Mouse (Mus musculus): ENCODE data around the gene Zzz3.
"Not testable (repeated sequence)": the region's sequence is repeated elsewhere in the genome, so short reads cannot be mapped to it uniquely, and the experiment has no call there.

DNA sequence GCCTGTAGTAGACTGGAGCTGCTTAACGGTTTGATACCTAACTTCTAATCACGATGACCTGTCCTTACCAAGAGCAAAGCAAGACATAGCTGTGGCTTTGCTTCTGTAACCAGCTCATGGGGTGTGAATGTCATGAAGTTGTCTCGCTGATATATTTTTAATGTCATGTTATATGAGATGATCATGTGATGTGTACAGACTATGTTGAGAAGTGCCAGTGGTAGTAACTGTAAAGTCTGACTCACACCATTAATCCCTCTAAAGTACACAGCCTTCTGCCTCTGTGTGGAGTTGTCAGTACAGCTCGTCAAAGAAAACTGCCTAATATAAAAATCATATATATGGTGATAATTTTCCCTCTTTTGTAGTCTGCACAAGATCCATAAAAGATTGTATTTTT lies 63.6 kb downstream of the Zzz3 start:
- TF ChIP-seq POLR2A (IDR thresholded peaks at IDR 0.05; ENCODE audit: low read depth, low read length); CTCF (IDR thresholded peaks at IDR 0.05; ENCODE audit: extremely low read depth, insufficient read length, insufficient replicate concordance, low read depth, low read length): not testable (repeated sequence)
